Mouse (Mus musculus): ENCODE results near the gene Rnf150. TPM values are rescaled to one million over a fixed set of nuclear protein-coding genes. Genes with fewer than 3 reads are reported as not detected.

Rnf150 gene
- total and polyA plus RNA-seq, 3 experiments = 0.13 to 0.50 (median 0.39) TPM

DNA sequence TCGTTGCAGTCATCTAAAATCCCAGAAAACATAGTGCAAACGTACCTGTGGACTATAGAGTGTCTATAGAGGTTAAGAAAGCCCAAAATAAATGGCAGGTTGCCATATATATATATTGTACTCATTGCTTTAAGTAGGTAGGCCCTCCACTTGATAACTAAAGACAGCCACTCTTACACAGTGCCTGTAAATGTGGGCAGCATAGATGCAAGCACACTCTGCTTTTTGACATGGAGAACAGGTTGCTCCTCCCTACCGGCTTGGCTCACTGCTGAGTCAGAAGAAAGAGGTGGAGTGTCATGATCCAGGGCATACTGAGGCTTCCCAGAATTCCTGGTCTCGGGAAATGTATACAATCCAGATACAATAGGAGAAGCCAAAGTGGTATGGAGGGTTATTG lies 37.8 kb downstream of the Rnf150 start:
- H3K9ac ChIP-seq (ENCODE audit: insufficient read depth, low read depth) = no peak overlapping the region

DNA sequence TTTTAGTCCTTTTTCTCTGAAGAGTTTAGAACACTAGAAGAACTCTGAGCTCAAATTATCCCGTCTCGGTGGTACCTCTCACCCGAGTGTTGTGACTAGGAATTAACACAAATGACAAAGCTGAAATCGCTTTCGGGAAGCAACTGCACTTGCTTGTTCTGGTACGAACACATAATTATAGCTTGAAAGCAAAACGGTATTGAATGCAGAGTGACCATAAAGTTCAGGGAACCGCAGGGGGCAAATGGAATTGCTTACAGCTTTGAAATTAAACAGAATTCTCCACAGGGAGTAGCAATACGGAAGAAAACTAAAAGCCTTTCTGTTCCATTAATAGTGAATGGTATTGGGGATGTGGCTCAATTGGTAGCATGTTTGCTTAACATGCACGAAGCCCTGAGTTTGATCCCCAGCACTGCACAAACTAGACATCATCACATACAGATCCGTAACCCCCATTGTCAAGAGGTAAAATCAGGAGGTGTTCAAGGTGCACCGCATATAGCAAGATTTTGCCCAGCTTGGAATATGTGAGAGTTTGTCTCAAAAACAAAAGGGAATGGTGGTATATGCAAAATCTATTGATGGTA lies 38.5 kb downstream of the Rnf150 start:
- no peak overlapping the region for H3K27ac ChIP-seq (ENCODE audit: insufficient read depth, low read depth)
- dilution Hi-C loops (cut with MboI; ENCODE audit: extremely low pct_ligation_motif_present, extremely low pct_unique_long_range_greater_than_20kb, low sequenced_read_pairs) = no loop called here

More for the DNA sequence above, 37.8 kb downstream of the Rnf150 start:
- Histone ChIP-seq H3K4me1 (ENCODE audit: control insufficient read depth in 1 of 2, insufficient read depth in 2 of 2) (0 out of 4 replicates have a peak, but pooled peaks cover 0 to 3% of the 10 kb centered on the region in 2 experiments), H3K27ac (ENCODE audit: insufficient read depth, low read depth) (no peak overlapping the region), H3K4me3 (replicated peaks in 1 of 3; ENCODE audit: low read depth in 2 of 3, low read length in 2 of 3, poor library complexity in 1 of 3) (no peak overlapping the region), H3K36me3 (replicated peaks in 1 of 2; ENCODE audit: control insufficient read depth in 1 of 2, insufficient read depth in 1 of 2, low read length in 1 of 2) (no peaks in the 10 kb centered on the region), H3K9me3 (replicated peaks; ENCODE audit: low read length) (no peaks in the 10 kb centered on the region), H3K79me2 (replicated peaks; ENCODE audit: control insufficient read depth, extremely low read depth, insufficient read depth, poor library complexity, severe bottlenecking) (no peaks in the 10 kb centered on the region), H3K27me3 (replicated peaks) (no peaks in the 10 kb centered on the region), H3K4me2 (ENCODE audit: insufficient read depth, low read depth, poor library complexity, severe bottlenecking) (no peak overlapping the region)
- DNase-seq (ENCODE audit: extremely low read depth) = no peak
- dilution Hi-C loops (cut with MboI; ENCODE audit: extremely low pct_ligation_motif_present, extremely low pct_unique_long_range_greater_than_20kb, low sequenced_read_pairs) = no loop called here
- TF ChIP-seq GABPA (IDR thresholded peaks at IDR 0.05; ENCODE audit: insufficient replicate concordance, low read depth, low read length) = no peak
- in situ Hi-C loops (cut with MboI; ENCODE audit: low pct_ligation_motif_present, low pct_unique_long_range_greater_than_20kb, low sequenced_read_pairs) = no loop called here

DNA sequence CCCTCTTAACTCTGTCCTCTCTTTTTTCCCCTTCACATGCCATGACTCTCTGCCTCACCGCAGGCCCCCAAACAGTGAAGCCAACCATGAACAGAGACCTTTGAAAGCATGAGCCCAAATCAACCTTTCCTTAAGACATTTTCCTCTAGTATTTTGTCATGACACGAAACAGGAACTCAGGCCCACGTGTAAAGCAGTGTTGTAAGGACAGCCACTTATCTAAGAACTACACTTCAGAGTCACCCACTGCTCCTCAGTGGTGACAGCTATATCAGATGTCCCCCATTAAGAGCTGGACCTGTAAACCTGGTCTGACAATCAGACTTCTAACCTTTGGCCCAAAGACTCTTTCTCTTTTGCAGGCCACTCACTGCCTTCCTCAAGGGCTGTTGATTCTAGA lies 40.3 kb downstream of the Rnf150 start:
- 0 out of 4 replicates have a peak, but pooled peaks cover 0 to 3% of the 10 kb centered on the region in 2 experiments for H3K4me1 ChIP-seq (ENCODE audit: control insufficient read depth in 1 of 2, insufficient read depth in 2 of 2)
- H3K9ac ChIP-seq (ENCODE audit: insufficient read depth, low read depth) = no peak overlapping the region
- H3K9me3 ChIP-seq (replicated peaks; ENCODE audit: low read length) = no peaks in the 10 kb centered on the region
- H3K79me2 ChIP-seq (replicated peaks; ENCODE audit: control insufficient read depth, extremely low read depth, insufficient read depth, poor library complexity, severe bottlenecking) = no peaks in the 10 kb centered on the region
- TF ChIP-seq RCOR1 (conservative IDR thresholded peaks at IDR 0.05; ENCODE audit: low read depth, low read length) (no peak), ETS1 (conservative IDR thresholded peaks at IDR 0.05; ENCODE audit: low read depth, low read length) (no peak), ZNF384 (IDR thresholded peaks at IDR 0.05; ENCODE audit: low read depth, low read length) (no peak), SIN3A (IDR thresholded peaks at IDR 0.05; ENCODE audit: low read length) (no peak), MYC (IDR thresholded peaks at IDR 0.05; ENCODE audit: low read depth, low read length) (no peak), E2F4 (IDR thresholded peaks at IDR 0.05; ENCODE audit: insufficient replicate concordance, low read depth, low read length) (no peak), MAFK (IDR thresholded peaks at IDR 0.05; ENCODE audit: insufficient replicate concordance, low read length) (no peak), POLR2A (IDR thresholded peaks at IDR 0.05; ENCODE audit: low read depth, low read length) (no peak)
- dilution Hi-C loops (cut with MboI; ENCODE audit: extremely low pct_ligation_motif_present, extremely low pct_unique_long_range_greater_than_20kb, low sequenced_read_pairs) = no loop called here
- no peaks in the 10 kb centered on the region for H3K27me3 ChIP-seq (replicated peaks)
- DNase-seq (ENCODE audit: extremely low read depth) = no peak
- no peak overlapping the region for H3K27ac ChIP-seq (ENCODE audit: insufficient read depth, low read depth)
- in situ Hi-C loops (cut with MboI; ENCODE audit: low pct_ligation_motif_present, low pct_unique_long_range_greater_than_20kb, low sequenced_read_pairs) = no loop called here
- no peaks in the 10 kb centered on the region for H3K36me3 ChIP-seq (replicated peaks in 1 of 2; ENCODE audit: control insufficient read depth in 1 of 2, insufficient read depth in 1 of 2, low read length in 1 of 2)
- no peak overlapping the region for H3K4me2 ChIP-seq (ENCODE audit: insufficient read depth, low read depth, poor library complexity, severe bottlenecking)
- no peak overlapping the region for H3K4me3 ChIP-seq (replicated peaks in 1 of 3; ENCODE audit: low read depth in 2 of 3, low read length in 2 of 3, poor library complexity in 1 of 3)

More for the DNA sequence above, 38.5 kb downstream of the Rnf150 start:
- Histone ChIP-seq H3K4me2 (ENCODE audit: insufficient read depth, low read depth, poor library complexity, severe bottlenecking) (no peak overlapping the region), H3K79me2 (replicated peaks; ENCODE audit: control insufficient read depth, extremely low read depth, insufficient read depth, poor library complexity, severe bottlenecking) (no peaks in the 10 kb centered on the region), H3K4me3 (replicated peaks in 1 of 3; ENCODE audit: low read depth in 2 of 3, low read length in 2 of 3, poor library complexity in 1 of 3) (no peak overlapping the region), H3K36me3 (replicated peaks in 1 of 2; ENCODE audit: control insufficient read depth in 1 of 2, insufficient read depth in 1 of 2, low read length in 1 of 2) (no peaks in the 10 kb centered on the region), H3K9me3 (replicated peaks; ENCODE audit: low read length) (no peaks in the 10 kb centered on the region), H3K9ac (ENCODE audit: insufficient read depth, low read depth) (no peak overlapping the region), H3K27me3 (replicated peaks) (no peaks in the 10 kb centered on the region), H3K4me1 (ENCODE audit: control insufficient read depth in 1 of 2, insufficient read depth in 2 of 2) (0 out of 4 replicates have a peak, but pooled peaks cover 0 to 3% of the 10 kb centered on the region in 2 experiments)
- TF ChIP-seq MEF2A (IDR thresholded peaks at IDR 0.05; ENCODE audit: borderline replicate concordance, low read depth, low read length) (no peak), CTCF (conservative IDR thresholded peaks at IDR 0.05 in 1 of 2, IDR thresholded peaks at IDR 0.05 in 1 of 2; ENCODE audit: low read depth in 2 of 2, low read length in 2 of 2) (no peak), POLR2A (IDR thresholded peaks at IDR 0.05; ENCODE audit: low read depth, low read length) (no peak), NELFE (IDR thresholded peaks at IDR 0.05; ENCODE audit: low read depth, low read length) (no peak), ZMIZ1 (IDR thresholded peaks at IDR 0.05; ENCODE audit: low read depth, low read length) (no peak), TCF12 (IDR thresholded peaks at IDR 0.05; ENCODE audit: low read depth, low read length) (no peak), SMC3 (IDR thresholded peaks at IDR 0.05; ENCODE audit: low read depth, low read length) (no peak), ZC3H11A (IDR thresholded peaks at IDR 0.05; ENCODE audit: low read depth, low read length) (no peak), MAFK (IDR thresholded peaks at IDR 0.05; ENCODE audit: insufficient replicate concordance, low read length) (no peak), MYC (IDR thresholded peaks at IDR 0.05; ENCODE audit: low read depth, low read length) (no peak), ELF1 (IDR thresholded peaks at IDR 0.05; ENCODE audit: low read depth, low read length) (no peak), GABPA (IDR thresholded peaks at IDR 0.05; ENCODE audit: insufficient replicate concordance, low read depth, low read length) (no peak), KAT2A (IDR thresholded peaks at IDR 0.05; ENCODE audit: insufficient replicate concordance, low read length) (no peak), JUND (conservative IDR thresholded peaks at IDR 0.05; ENCODE audit: low read depth, low read length) (no peak), NRF1 (IDR thresholded peaks at IDR 0.05; ENCODE audit: low read depth, low read length) (no peak), PAX5 (IDR thresholded peaks at IDR 0.05; ENCODE audit: low read length) (no peak), EP300 (IDR thresholded peaks at IDR 0.05; ENCODE audit: low read length) (no peak), MAZ (IDR thresholded peaks at IDR 0.05; ENCODE audit: low read depth, low read length) (no peak)
- DNase-seq (ENCODE audit: extremely low read depth) = no peak
- in situ Hi-C loops (cut with MboI; ENCODE audit: low pct_ligation_motif_present, low pct_unique_long_range_greater_than_20kb, low sequenced_read_pairs) = no loop called here

Measured in CH12.LX (cell line).